Mouse (Mus musculus) megakaryocyte progenitor cell, adult 5-6 weeks (primary cell): ENCODE results near the gene Entpd1. TPM values are rescaled to one million over a fixed set of nuclear protein-coding genes. Genes with fewer than 3 reads are reported as not detected.

Source experiments
- ATAC-seq: replicated peaks from 2 replicates; pipeline ENCODE4 v1.8.0; 2016; ENCODE audit warnings: mild to moderate bottlenecking, moderate TSS enrichment, inconsistent platforms; ENCODE audit not compliant: poor library complexity
- total RNA-seq, 2 experiments: library from RNA; stranded (forward) in 1 of 2; stranded (reverse) in 1 of 2; fragments of 157-497, 149-512 nt in 1 of 2; fragments of 200-1000 nt in 1 of 2; gene quantifications; 2 replicates each; pipeline versions ENCODE4 v1.2.3 to v1.2.4; 2015 to 2017

The Entpd1 gene
- total RNA-seq, 2 experiments from 2014 or later: 7.5 to 7.9 TPM

- ATAC-seq: no peak
Observed at GRCm38 (mm10) chr19:40625935-40626334, 13.8 kb downstream of the Entpd1 start.

DNA sequence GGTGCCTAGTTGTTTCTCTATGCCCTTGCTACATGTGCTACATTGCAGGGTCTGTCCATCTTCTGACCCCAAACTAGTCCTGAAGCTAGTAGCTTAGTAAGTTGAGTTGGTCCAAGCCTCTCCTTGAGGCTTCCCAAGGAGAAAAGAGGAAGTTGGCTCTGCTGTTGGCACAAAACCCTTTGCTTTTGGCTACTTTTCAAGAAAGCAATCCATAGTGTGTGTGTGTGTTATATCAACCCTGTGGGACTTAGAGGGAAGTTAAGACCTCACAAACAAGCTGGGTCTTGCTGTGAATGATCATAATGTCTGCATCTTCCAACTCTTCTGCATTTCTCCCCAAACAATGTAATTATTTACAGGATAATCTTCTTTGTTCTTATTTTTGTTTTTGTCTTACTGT is 16.8 kb downstream of the Entpd1 start:
- ATAC-seq: peak; percentile 68

DNA sequence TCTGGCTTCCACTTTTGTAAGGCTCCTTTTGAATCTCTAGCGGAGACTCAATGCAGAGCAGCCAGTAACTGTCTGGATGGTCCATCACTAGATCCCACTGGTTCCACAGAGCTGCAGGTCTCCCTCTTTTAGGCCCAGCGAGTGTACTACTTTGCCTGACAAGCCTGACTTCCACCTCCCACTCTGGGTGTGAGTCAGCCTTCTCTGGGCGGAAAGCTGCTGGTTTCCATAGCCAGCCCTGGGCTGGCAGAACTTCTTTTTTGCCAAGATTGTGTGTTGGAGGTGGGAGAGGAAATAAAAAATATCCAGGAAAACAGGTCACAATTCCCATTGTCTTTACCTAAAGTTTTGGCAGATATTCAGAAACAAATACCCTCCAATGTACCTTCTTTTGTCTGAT is 17.9 kb downstream of the Entpd1 start:
- ATAC-seq: 0 out of 2 replicates have a peak, but pooled peaks have one; percentile 36

DNA sequence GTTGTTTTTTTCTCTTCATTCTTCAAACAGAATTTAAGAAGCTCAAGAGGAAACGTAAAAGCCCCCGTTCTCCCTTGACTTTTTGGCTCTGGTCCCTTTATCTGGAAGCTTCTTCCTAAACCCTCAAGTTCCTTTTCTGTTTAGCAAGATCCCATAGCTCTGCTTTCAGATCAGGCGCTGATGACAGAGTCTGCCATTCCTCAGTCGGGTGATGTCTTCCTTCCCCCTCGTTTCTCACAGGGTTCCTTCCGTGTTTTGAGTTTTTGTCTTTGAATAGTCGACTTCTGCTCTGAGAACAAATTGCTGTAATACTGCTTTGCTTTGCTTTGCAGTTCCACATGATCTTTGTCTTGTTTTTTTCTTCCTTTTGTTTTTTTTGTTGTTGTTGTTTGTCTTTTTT is 18.4 kb downstream of the Entpd1 start:
- peak; percentile 67 for ATAC-seq

DNA sequence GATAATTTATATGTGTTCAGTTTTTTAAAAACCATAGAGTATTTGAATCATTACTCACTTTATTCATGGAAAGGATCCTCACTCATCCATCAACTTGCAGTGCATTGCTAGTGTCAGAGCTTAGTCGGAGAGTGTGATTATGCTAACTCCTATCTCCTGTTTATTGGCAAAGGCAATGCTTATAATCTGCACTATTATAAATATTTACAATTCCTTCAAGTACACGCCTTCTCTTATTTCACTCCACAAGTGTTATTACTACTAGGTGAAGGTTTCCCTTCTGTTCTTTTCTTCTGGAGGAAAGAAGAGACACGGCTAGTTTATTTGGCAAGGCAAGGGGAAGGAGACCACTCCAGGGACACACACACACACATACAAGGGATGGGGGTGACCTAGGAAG is 20.0 kb downstream of the Entpd1 start:
- no peak for ATAC-seq

- ATAC-seq: no peak
Observed at GRCm38 (mm10) chr19:40632668-40633067, 20.5 kb downstream of the Entpd1 start.

GRCm38 (mm10) chr19:40633144-40633543 is 21.0 kb downstream of the Entpd1 start:
- no peak; the same call in 1 of the 2 replicates for ATAC-seq

DNA sequence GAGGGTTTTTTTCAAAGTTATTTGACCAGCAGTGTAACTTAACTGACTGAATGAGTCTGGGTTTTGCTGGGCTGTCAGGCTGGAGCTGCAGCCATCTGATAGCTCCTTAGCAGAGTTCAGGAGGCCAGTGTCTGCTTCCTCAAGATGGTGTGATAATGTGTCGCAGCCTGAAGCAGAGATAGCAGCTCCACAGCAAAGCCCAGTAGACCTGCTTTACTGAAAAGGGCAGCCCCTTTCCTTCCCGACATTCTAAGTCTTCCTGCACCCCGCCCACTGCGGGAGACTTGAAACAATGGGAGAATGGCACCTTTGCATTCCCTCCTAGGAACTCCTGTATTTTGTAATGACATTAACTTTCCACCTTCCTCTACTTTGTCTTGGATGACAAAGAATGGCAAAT is 24.9 kb downstream of the Entpd1 start:
- peak; percentile 62 for ATAC-seq

- peak; percentile 51 for ATAC-seq
Observed at GRCm38 (mm10) chr19:40637601-40638000, 25.4 kb downstream of the Entpd1 start.

GRCm38 (mm10) chr19:40638582-40638981 is 26.4 kb downstream of the Entpd1 start:
- ATAC-seq: peak; percentile 56

GRCm38 (mm10) chr19:40639729-40640304 is 27.7 kb downstream of the Entpd1 start:
- peak; percentile 42 for ATAC-seq

DNA sequence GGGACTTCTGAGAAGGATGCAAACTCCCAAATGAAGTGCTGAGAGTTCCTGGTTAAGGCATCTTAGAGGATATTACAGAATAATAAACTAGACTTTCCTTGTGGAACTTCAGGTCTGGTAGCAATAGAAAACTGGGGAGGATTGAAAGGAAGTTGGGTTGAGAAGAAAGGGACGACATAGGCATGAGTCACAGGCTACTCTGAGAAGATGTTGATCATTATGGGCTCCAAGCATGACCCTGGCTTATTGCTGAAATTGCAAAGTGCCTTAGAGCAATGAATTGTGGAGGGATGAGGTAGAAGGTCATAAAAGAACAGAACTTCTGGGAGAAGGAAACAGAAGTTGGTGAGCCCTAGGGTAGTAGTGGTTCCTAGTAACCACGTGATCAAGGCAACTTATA is 28.6 kb downstream of the Entpd1 start:
- no peak for ATAC-seq

DNA sequence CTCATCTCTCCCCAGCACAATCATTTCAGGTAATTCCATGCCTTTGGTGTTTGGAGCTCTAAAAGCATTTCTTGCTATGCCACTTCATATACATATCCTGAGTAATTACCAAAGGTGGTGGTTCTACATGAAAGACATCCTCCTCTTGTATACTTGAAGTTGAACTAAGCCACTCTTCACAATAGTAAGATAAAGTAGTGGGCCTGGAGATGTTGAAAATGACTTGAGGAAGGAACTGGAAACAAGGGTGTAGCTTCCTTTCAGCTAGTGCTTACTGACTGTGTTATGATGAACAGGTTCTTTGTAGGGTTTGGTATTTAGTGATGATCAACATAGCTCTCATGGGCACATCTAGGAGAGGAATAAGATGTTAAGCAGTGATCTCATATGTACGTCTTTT is 31.7 kb downstream of the Entpd1 start:
- no peak for ATAC-seq

DNA sequence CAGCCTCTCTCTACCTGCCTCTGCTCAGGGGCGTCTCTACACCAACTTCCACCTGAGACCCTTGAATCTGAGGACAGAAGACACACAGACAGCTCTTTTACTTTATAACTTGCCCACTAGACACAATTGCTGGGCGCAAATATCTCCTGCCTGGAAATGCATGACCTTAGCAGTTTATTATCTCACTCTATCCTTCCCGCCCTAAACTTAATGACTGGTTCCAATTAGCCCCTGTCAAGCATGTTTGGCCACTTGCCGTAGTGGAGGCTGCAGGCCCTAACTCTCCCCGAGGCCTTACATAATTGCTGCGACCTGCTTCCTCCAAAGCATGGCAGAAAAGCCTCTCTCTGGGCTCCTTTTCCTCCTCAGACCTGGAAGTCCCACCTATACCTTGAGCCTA is 34.2 kb downstream of the Entpd1 start:
- no peak for ATAC-seq

DNA sequence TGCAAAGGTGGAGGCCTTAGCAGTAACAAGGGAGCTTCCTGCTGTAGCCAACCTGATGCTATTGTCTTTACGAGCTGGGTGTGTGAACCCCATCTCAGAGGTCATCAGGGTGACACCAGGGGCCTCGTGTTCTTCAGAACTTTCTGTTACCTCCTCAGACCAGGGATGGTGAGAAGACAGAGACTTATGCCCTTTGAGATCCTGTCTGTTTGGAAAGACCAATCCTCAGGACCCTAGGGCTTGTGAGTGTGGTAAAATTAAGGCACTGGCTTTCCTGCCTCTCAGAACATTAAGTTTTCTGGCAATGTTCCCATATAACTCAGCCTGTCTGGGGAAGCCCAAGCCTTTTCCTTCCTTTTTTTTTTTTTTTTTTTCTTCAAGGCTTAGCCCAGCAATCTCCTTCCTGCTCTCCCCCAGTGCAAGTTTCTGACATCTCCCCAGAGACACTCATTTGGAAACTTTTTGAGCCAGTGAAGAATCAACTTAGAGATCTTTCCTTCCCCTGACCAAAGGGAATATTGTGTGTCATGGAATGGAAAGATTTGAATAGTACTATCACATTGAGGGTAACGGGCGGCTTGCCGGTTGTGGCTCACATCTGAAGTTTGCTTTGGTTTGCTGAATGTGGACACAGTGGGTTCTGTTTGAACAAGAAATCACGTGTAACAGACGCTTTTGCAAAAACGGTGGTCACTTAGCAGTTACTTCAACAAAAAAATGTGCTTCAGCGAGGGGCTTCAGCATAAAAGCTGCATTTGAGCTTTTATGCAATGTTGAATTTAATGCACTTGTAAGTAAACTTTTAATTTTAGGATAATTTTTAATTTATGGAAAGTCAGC is 35.4 kb downstream of the Entpd1 start:
- ATAC-seq: peak; percentile 65

DNA sequence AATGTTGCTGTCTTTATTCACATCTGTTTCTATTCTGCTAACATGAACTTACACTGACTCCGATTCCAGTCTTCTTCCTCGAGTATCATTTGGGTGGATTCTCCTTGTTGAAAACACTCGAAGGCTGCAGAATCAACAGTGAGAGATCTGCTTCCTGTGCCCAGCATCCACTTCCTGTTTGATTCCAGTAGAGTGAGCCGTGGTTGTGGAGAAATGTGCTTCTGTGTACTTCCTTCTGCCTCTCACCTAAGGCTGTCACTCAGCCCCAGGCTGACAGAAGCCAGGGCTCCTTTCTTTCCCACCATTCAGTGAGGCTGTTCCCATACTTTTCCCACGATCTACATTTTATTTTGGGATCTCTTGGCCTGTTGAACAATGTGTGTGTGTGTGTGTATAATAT is 37.9 kb downstream of the Entpd1 start:
- ATAC-seq: peak; percentile 89

- ATAC-seq: no peak
Observed at GRCm38 (mm10) chr19:40656207-40656606, 44.0 kb downstream of the Entpd1 start.

DNA sequence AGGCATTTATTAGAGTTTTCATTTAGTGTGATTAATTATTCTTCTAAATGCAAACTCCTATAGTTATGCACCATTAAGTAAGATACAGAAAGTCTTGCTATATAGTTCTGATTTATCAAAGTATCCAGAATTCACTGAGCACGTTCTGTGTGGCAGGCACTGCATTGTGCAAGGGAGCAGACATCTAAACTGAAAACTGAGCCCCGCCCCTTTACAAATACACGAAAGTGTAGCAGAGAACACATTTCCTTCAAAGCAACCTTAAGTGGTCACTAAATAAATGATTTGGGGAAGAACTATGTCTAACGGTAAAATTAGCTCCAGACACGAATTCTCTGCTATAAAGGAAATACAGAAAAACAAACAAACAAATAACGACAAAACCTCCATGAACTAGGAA is 46.1 kb downstream of the Entpd1 start:
- ATAC-seq: 0 out of 2 replicates have a peak, but pooled peaks have one; percentile 14

GRCm38 (mm10) chr19:40658935-40659334 is 46.8 kb downstream of the Entpd1 start:
- ATAC-seq: no peak

- ATAC-seq: peak; percentile 70
Observed at GRCm38 (mm10) chr19:40659651-40660478, 47.7 kb downstream of the Entpd1 start.

GRCm38 (mm10) chr19:40660510-40660909 is 48.3 kb downstream of the Entpd1 start:
- no peak for ATAC-seq
